Mouse (Mus musculus) kidney, adult 18-20 months (tissue): ENCODE measurements around the gene Gm40193.

Source experiments
- DNase-seq: peaks from one replicate; pipeline ENCODE4 v3.0.0; 2021

Gene Gm40193

GRCm38 (mm10) chr11:70502018-70502417 is 30.7 kb downstream of the Gm40193 start:
- no peak for DNase-seq

GRCm38 (mm10) chr11:70500476-70500812 is 32.3 kb downstream of the Gm40193 start:
- DNase-seq, result no peak

GRCm38 (mm10) chr11:70499566-70500475 is 32.9 kb downstream of the Gm40193 start:
- peak; percentile 46 for DNase-seq

- no peak for DNase-seq
These were observed 43.1 kb downstream of the Gm40193 start for GRCm38 (mm10) chr11:70489684-70490083.

GRCm38 (mm10) chr11:70489138-70489537 is 43.6 kb downstream of the Gm40193 start:
- no peak for DNase-seq

GRCm38 (mm10) chr11:70487816-70488215 is 44.9 kb downstream of the Gm40193 start:
- no peak for DNase-seq

- DNase-seq, result no peak
These were observed 47.2 kb downstream of the Gm40193 start for GRCm38 (mm10) chr11:70485498-70485897.
